Mouse (Mus musculus) thymus, postnatal 36 days (tissue): ENCODE measurements around the gene Comp.

Experiments used
- DNase-seq, 2 experiments: peaks; one replicate each; pipeline ENCODE4 v3.0.0; 2022; ENCODE audit warnings: mixed read lengths in 2 of 2

The Comp gene

DNA sequence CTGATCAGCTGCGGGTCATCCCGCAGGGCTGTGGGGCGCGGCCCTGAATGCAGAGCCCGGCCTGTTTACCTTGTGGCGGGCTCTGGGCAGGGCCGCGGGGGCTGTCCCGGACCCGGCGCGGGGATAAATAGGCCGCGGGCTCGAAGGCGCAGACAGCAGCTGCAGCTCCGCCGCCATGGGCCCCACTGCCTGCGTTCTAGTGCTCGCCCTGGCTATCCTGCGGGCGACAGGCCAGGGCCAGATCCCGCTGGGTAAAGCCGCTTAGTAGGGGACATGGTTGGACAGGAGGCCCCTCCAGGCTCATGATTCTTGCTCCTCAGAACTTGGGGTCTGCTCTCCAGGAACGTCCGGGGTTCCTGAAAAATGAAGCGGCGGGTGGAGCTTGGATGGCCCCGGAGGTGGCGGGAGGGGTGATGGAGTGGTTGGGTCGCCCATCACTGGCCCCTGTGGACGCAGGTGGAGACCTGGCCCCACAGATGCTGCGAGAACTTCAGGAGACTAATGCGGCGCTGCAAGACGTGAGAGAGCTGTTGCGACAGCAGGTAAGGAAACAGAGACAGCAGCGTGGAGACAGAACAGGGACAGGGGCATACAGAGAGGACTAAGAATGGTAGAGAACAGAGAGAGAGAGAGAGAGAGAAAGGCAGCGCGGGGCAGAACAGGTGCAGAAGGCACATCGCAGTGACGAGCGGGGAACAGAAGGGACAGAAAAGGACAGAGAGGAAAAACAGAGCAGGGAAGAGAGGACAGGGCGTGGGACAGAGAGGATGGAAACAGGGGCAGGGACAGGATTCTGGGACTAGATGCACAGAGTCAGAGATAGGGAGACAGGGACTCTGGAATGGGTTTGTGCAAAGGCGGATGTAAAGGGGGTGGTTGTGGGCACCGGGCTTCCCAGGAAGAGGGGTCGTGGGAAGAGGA is at the start of gene Comp:
Comp (plus strand) TSS at position 162 of the 921 bp plus-strand sequence.
- DNase-seq, result no peak

DNA sequence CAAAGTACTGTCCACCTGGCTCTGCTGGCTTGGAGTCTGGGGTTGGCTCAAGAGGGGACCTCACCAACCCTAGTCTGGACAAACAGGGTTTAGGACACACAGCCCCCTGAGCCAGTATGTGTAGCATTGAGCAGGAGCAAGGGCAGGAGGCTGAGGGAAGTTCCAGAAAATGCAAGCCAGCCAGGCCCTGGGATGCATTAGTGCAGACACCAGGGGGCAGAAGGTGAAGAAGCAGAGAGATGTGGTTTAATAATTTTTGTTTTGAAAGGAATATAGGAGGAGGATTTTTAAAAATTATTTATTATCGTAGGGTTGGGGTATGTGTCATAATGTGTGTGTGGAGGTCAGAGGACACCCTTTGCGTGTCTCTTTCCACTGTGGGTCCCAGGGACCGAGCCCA is 49.6 kb upstream of the Comp start:
- no peak for DNase-seq

DNA sequence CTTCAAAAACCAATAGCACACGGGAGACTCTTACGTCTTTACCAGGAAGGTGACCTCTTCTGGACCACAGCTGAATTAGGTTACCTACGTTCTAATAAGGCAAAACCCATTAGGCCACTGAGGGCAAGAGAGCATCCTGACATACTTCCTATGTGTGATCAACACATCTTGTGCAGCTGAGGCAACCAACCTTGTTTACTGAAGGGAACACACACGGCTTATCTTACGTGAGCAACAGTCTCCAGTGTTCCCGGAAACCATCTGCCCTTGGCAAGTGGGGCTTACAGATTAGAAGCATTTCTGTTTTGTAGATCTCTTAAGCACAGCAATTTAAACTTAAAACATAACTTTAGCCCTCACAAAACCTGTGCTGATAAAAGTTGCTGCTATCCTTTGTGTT is 45.8 kb upstream of the Comp start:
- no peak for DNase-seq

DNA sequence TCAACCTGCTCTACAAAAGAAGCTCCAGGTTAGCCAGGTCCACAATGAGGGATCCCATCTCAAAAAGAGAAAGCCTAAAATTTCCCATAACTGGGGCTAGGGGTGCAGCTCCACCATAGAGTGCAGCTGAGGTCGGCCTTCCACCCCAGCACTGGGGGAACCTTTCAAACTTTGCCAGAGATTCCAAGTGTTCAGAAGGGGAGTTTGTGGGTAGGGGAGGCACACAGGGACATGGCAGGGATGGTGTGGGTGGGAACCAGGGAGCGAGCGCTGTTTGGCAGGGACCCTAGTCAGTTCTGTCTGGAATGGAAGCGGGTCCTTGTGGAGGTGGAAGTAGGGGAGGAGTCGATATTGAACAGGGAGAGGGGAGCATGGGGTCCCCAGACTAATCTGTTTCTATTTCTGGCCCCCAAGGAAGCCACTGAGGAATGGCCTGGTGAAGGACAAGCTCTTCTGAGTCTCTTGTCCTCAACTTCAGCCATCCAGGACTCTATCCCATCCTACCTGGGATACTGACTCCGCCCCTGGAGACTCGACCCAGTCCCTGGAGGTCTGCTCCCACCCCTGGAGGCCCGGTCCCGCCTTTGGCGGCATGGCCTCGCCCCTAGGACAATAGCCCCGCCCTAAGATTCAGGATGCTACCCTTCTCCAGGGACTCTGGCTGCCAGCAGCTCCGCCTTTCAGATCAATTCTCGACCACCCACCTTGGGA is 44.1 kb upstream of the Comp start, which contains the start of gene Gdf1:
Gdf1 (plus strand) TSS at position 694 of the 711 bp plus-strand sequence.
- peak in 1 of 2 experiments; percentile 37 for DNase-seq

DNA sequence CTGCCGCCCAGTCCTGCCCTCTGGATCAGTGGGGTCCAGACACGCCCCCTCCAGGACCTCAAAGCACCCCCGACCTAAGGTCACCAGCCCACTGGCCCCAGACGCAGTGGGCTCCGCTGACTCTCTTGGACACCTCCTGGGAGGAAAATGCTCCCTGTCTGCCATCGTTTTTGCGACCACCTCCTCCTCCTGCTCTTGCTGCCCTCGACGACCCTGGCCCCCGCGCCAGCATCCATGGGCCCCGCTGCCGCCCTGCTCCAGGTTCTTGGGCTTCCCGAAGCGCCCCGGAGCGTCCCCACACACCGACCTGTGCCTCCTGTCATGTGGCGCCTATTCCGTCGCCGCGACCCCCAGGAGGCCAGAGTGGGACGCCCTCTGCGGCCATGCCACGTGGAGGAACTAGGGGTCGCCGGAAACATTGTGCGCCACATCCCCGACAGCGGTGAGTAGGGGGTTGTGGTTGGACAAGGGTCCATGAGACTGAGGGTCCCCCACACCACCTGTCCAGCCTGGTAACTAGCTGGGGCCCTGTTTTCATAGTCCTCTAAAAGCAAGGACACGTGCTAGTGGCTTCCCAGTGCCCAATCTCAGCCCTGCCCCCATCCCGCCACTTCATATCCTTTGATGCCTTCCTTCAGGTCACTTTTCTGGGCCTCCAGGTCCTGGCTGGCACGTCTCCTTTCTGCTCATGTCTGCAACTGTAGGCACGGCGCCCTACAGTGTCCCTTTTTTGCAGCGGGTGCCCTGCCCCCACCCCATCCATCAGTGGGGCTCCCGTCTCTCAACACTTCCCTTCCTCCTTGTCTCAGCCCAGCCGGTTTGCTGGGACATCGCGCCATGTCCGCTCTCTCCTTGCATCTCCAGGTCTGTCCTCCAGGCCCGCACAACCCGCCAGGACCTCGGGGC is 43.3 kb upstream of the Comp start:
- no peak for DNase-seq

DNA sequence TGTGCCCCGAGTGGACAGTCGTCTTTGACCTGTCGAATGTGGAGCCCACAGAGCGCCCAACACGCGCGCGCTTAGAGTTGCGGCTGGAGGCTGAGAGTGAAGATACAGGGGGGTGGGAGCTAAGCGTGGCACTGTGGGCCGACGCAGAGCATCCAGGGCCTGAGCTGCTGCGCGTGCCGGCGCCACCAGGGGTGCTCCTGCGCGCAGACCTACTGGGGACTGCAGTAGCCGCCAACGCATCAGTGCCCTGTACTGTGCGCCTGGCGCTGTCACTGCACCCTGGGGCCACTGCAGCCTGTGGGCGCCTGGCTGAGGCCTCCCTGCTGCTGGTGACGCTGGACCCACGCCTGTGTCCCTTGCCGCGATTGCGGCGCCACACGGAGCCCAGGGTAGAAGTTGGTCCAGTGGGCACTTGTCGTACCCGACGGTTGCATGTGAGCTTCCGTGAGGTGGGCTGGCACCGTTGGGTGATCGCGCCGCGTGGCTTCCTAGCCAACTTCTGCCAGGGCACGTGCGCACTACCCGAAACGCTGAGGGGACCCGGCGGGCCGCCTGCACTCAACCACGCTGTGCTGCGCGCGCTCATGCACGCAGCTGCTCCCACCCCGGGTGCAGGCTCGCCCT is 42.5 kb upstream of the Comp start:
- peak in 1 of 2 experiments; percentile 33 for DNase-seq

DNA sequence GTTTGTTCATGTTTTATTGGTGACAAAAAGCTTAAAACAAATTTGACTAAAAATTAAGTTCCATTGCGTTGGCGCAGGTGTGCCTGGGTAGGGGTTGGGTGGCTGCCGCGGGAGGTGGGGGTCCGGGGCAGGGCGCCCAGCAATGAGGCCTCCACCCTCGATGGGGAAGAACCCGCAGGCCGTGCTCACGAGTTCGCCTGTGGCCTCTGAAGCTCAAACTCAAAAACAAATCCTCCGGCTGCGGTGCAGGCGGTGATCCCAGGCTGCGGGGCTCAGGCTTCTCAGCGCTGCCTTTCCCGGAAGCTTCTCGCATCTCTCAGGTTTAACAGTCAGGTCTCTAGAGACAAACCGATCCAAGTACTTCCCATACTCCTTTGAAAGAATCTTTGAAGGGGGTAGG is 41.8 kb upstream of the Comp start:
- DNase-seq, result no peak

DNA sequence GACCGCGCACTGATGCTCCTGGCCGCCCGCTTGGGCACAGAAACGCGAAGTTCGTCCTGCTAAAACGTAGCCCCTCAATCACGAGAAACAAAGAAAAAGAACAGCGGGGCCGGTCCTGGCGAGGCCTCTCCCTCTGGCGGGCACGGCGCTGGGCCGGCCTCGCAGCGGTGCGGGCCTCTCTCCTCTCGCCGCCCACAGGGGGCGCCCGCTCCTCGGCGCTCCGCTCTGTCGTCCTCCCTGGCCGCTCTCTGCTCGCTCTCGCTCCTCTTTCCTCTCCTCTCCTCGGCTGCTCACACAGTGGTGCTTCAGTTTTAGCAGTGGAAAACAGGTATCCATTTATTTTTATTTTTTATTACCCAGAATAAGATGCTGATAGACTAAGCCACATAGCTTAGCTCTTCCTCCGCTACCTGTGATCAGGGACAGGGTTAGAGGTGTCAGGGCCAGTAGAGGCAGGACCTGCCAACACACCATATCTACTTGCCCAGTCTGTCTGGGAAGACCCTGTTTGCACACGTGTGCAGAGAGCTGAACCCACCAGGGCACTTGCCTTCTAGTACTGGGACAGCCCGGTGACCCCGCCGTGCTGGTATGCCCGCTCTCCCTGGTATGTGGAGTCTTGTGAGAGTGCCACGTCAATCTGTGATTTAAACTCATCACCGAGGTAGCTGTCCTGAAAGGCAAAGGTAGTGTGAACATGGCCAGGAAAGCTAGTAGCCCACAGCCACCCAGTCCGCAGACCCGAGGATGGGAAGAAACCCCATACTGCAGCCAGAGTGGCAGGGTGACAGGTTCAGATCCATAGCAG is 41.1 kb upstream of the Comp start:
- DNase-seq, result no peak

DNA sequence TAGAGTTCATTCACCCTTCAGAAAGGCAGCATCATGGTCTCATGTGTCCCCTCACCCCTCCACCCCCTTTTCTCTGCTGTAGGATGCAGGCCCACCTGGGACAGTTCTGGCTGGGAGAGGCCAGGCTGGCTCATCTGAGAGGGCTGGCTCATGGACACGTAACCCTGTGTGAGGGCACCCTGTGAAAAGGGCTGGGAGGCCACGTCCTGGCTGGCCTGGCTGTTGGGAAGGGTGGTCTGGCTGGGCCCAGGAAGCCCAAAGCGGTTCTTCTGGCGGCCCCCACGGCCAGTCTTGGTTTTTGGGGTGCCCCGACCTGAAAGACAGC is 40.5 kb upstream of the Comp start:
- no peak for DNase-seq

DNA sequence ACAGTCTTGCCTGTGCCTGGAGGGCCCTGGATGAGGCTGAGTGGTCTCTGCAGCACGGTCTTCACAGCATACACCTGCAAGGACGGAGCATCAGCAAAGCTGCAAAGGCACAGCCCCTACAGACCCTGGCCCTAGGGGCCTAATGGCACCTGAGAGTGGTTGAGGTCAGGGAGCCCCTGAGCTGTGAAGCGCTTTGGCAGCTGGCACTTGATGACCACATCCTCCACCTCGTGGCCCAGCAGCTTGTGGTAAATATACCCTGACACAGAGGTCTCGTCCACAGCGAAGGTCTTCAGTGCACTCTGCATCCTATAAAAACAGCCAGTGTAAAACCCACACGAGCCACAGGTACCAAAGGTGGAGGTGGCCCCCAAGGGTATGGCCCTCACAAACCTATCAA is 34.4 kb upstream of the Comp start:
- no peak for DNase-seq

DNA sequence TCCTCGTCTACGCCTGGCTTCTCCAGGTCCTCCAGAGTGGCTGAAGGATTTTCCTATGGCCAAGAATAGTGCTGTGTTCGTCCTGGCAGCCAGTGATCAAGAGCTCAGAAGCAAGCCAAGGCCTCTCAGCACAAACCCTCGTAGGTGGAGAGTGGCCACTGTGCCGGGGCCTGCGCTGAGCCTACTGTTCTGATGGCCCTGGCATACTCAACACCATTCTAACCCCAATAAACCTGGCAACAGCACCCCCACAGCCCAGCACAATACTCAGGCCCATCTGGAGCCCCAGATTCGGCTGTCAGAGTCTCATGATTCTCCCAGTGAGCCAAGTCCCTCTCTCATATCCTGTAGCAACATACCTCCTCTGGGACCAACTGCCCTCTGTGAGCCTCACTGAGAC is 32.7 kb upstream of the Comp start:
- DNase-seq, result no peak

DNA sequence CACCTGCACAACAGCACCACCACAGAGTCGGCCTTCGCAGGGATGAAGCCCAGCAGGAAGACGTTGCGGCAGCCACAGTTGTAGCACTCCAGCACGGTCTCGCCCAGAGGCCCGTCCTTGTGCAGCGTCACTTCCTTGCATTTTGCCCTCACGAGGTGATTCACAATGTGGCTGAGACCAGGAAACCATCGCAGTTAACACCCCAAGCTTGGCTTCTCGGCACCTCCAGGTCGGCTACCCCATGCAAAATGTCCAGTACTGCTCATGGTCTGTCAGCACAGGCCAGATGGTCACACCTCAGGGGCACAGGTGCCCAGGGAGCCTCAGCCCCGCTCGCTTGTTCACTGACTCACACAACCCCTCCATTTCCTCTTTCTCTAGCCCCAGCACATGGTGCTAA is 31.4 kb upstream of the Comp start:
- no peak for DNase-seq

DNA sequence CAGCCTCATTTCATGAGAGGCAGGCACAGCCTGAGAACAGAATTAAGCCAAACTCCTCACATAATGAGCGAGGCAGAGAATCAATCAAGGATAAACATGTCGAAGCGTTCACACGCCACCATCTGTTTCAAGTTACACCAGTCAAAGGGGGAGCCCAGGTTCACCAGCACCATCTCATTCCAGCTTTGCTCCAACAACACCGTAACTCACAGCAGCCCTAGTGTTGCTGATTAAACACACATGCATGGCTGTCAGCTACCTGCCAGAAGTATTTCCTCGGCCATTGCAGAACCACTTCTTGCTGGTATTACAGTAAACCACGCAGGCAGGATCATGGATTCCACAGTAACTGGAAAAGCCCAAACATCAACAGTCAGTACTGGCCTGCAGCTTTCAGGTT is 30.3 kb upstream of the Comp start:
- DNase-seq, result no peak

DNA sequence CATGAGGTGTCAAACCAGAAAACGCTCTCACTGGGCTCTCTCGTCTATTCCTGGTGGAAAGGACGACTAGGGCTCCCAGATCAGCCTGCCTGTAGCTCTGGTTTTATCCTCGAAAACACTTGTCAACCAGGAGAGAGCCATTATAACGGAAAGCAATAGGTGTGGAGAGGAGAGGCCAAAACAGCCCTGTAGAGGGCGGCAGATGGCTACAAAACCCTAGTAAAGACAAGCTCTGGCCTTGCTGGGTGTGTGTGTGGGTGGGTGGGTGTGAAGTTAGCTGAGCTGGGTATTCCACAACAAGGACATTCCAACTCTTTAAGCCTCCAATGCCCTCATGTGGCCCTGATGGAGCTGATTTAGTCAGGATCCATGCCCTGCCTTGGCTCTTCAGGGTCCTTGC is 29.7 kb upstream of the Comp start:
- DNase-seq, result peak; percentile 35

DNA sequence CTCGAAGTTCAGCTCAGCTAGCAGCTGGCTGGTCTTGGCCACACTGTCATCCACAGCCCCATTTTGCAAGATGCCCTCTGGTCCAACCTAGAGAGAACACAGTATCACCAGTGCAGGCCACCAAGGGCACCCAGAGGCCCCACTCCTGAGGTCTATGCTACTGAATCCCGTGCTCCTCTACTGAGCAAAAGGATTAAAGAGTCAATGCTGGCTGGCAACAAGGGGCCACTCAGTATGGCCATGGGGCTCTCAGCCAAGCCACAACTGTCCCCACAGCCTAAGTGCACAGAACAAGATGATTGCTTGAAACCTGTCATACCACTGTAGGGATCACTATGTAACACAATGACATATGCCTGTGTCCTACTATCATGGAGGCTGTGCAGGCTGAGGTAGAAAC is 29.1 kb upstream of the Comp start:
- no peak for DNase-seq

DNA sequence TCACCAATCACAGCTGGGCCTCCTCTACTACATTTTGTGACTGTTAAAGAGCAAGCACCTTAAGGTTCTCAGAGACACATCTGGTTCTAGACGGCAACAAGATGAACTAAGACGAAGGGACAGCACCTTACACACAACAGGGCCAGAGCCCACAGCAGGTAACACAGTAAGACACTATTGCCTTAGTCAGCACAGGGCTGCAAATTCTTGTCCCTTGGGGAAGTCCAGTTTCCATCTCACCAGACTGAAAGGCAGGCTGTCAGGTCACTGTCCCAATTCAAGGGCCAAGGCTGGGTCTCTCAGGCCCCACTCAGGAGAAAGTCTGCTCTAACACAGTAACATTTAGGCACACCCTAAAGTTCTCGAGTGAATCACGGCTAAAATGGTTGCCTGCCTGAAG is 25.9 kb upstream of the Comp start:
- no peak for DNase-seq

DNA sequence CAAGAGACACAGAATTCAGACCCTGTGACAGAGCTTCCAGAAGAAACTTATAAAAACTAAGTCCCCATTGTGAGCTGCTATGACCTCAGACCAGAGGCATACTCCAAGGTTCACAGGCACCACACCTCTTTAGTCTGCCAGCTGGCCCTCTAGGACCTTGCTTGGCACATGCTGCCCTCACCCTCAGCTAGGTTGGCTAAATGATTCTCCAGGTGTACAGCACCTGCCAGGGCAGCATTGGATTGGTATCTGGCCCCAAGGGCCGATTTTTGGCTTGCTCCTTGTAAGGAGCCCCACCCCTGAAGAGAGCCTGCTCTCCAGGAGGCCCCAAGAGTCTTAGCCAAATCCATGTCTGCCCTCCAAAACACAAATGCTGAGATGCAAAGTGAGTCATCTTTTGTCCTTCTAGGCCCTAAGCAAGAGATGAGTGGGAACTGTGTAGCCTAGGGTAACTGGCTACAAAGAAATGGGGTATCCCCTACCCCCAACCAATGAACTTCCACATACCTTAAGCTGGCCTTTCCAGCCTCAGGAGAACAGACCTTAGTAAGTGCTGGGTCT is 25.4 kb upstream of the Comp start:
- DNase-seq, result no peak

DNA sequence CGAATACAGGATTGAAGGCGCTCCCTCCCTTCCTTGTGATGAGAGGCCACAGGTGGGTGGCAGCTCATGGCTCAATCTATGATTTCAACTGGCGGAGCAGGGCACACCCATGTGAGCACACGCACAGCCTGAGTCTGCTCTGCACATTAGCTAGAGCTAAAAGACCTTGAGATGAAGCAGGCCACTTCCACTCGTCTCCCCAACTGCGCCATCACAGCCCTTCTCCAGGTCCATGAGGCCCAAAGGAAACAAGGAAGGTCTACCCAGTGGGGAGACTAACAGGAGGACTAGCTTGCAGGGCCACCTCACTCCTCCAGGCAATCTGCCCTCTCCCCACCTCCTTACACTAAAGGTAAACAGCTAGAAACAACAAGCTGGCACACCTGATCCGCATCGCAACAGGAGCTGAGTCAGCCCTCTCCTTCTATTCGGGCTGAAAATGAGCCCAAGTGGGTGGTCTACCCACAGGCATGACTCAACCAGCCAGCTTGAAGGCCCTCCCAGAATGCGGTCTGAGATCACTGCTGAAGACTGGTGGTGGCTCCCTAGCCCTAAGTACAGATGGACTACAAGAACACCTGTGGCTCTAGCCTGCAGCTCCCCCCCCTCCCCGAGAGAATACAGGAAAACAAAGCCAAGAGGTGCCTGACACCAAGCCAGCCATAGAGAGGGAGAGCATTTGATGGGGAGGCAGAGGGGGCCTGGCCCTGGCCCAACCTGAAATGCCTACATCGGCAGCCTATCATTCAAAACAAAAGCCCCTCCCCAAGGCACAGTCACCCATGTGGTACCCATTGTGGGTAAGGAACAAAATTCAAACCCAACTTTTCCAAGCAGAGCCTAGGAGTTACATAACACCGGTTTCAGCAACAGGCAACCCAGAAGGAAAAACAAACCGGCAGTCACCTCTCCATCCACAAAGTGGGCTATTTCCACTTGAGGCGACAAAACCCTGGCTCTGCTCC is 22.0 kb upstream of the Comp start:
- DNase-seq, result no peak

DNA sequence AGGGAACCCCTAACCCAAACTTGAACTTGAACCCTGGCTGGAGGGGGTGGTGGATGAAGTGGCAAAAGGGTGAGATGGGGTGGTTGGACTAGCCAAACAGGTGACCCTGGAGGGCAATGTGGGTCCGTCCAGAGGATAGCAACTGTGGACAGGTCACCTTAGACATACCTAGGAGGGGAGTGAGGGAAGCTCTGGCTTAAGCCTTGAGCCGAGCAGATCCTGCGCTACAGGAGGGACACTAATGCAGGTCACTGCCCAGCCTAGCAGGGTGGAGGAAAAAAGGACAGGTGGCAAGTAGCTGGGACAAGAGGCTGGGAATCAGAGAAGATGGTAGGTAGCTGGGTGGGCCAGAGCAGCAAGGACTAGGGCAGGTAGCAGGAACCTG is 21.4 kb upstream of the Comp start:
- no peak for DNase-seq

DNA sequence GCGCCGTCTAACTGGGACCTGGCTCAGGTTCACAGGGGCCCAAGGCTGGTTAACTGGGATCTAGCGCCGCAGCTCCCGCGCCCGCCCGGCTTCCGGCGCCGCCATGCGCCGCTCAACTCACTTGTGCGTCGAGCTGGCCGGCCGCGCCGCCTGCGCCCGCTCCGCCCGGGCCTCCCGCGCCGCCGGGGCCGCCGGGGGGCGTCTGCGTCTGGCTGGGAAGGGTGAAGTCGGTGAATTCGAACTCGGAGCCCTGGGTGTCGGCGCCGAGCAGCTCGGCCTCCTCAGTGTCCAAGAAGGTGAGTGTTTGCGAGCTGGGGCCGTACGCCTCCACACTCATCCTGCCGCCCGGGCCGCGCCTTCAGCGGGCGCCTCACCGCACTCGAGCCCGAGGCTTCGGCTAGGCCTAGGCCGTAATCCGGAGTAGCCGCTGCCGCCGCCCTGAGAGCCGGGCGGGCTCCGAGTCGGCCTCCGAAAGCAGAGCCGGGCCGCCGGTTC is 20.7 kb upstream of the Comp start:
- peak; percentile 52 to 72 for DNase-seq
